Mouse (Mus musculus): Measurements from ENCODE around the gene Serinc2.

Gene Serinc2

GRCm38 (mm10) chr4:130279105-130279504, at the start of gene Serinc2:
Gene Serinc2 (minus strand): TSS chr4:130279205.
- DNase-seq (ENCODE audit: inconsistent age in 2 of 2, low spot score in 1 of 2): no peak

DNA sequence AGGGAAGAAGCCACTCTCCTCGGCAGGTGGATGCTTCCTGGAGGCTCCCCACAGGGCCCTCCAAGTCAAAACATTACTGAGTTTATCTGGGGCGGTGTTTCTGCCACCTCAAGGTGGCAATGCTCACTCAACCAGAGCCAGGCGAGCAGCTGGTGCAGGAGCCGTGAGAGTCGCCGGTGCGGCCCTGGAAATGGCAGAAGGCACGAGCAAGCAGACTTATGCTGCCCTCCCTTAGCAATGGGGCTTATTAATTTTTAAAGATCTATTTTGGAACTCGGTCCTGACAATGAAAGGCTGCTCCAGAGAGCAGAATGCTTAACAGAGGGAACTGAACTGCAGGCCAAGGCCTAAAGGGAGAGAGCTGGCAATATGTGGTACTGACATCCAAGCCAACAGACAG, 48.4 kb upstream of the Serinc2 start:
- no peak for DNase-seq (ENCODE audit: inconsistent age in 2 of 2, low spot score in 1 of 2)

DNA sequence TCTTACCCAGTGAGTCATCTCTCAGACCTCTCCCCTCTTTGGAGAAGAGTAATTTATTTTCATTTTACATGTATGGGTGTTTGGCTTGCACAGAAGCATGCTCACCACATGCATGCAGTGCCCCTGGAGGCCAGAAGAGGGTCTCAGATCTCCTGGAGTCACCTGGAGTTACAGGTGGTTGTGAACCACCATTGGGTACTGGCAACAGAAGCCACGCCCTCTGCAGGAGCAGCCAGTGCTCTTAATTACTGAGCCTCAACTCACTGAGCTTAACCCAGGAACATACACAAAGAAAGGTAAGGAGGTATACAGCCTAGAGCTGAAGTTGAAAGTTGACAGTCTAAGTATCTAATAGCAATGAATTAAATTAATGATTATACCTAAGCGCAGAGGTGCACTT, 46.4 kb upstream of the Serinc2 start:
- DNase-seq (ENCODE audit: inconsistent age in 2 of 2, low spot score in 1 of 2): no peak

GRCm38 (mm10) chr4:130323607-130324006, 44.6 kb upstream of the Serinc2 start:
- DNase-seq (ENCODE audit: inconsistent age in 2 of 2, low spot score in 1 of 2): no peak

- no peak for DNase-seq (ENCODE audit: inconsistent age in 2 of 2, low spot score in 1 of 2)
These were observed 44.2 kb upstream of the Serinc2 start for GRCm38 (mm10) chr4:130323165-130323564.

GRCm38 (mm10) chr4:130322567-130322966, 43.6 kb upstream of the Serinc2 start:
- peak in 1 of 2 experiments; percentile 54 for DNase-seq (ENCODE audit: inconsistent age in 2 of 2, low spot score in 1 of 2)

- DNase-seq (ENCODE audit: inconsistent age in 2 of 2, low spot score in 1 of 2): no peak
These were observed 42.6 kb upstream of the Serinc2 start for GRCm38 (mm10) chr4:130321640-130322039.

- no peak for DNase-seq (ENCODE audit: inconsistent age in 2 of 2, low spot score in 1 of 2)
These were observed 40.6 kb upstream of the Serinc2 start for GRCm38 (mm10) chr4:130319564-130319963.

DNA sequence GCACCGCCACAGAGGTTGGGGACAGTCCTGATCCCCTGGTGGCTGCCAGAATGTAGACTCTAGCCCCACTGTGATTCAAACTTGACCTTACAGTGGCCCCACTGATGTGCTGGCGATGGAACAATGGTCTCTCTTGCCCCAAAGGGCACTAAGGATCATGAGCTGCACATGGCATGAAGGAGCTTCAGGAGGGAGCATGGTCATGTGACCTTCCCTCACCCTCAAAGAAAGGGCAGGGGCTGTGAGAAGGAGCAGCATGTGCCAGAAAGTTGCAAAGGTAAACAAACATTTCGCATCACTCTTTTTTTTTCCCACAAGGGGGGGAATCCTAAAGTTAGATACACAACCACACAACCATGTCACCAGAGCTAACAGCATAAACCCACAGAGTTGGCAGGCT, 39.1 kb upstream of the Serinc2 start:
- DNase-seq (ENCODE audit: inconsistent age in 2 of 2, low spot score in 1 of 2): no peak

GRCm38 (mm10) chr4:130316691-130317090, 37.7 kb upstream of the Serinc2 start:
- DNase-seq (ENCODE audit: inconsistent age in 2 of 2, low spot score in 1 of 2): peak; percentile 54 to 75

- peak; percentile 88 to 96 for DNase-seq (ENCODE audit: inconsistent age in 2 of 2, low spot score in 1 of 2)
These were observed 36.9 kb upstream of the Serinc2 start for GRCm38 (mm10) chr4:130315771-130316527.

DNA sequence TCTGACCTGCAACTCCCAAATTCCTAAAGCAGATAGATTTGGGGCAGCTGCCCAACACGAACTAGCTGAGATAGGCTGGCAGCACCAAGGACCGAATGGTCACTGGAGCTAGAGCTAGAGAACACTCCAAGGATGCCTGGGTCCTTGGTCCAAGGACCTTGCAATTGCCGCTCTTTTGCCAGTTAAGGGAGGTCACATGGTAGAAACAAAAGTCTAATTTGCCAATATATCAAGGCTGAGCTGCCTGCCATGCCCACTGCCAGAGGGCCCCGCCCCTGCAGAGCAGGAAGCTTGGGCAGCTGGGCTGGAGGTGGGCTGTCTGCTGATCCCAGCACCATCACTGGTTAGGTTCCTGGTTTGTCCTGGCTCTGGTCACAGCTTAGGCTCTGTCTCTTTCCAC, 34.5 kb upstream of the Serinc2 start:
- peak in 1 of 2 experiments; percentile 65 for DNase-seq (ENCODE audit: inconsistent age in 2 of 2, low spot score in 1 of 2)

- DNase-seq (ENCODE audit: inconsistent age in 2 of 2, low spot score in 1 of 2): peak; percentile 63 to 70
These were observed 33.5 kb upstream of the Serinc2 start for GRCm38 (mm10) chr4:130312526-130312925.

DNA sequence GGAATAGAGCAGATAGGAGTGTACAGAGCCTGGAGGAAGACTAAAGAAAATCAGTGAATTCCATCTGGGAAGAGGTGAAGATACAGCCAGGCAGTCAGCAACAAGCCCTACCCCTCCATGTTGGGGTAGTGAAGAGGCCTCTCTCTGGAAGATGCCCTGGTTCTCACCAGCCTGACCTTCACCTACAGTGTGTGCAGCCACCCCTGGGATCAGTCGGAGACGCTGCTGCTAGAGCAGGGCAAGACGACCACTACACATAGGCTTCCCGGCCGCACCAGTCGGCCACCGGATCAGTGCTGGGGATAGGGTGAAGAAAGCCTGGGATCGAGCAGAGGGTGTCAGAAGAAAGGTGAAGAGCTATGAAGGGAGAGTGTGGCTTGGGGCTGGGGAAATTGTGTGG, 30.2 kb upstream of the Serinc2 start:
- DNase-seq (ENCODE audit: inconsistent age in 2 of 2, low spot score in 1 of 2): no peak

- DNase-seq (ENCODE audit: inconsistent age in 2 of 2, low spot score in 1 of 2): peak; percentile 49 to 76
These were observed 29.5 kb upstream of the Serinc2 start, which contains the start of the genes Fabp3 and Gm10570 for GRCm38 (mm10) chr4:130308231-130309081. Gene Fabp3 (plus strand): TSS chr4:130308595. Gene Gm10570 (minus strand): TSS chr4:130308674.

- peak; percentile 62 to 75 for DNase-seq (ENCODE audit: inconsistent age in 2 of 2, low spot score in 1 of 2)
These were observed 28.8 kb upstream of the Serinc2 start for GRCm38 (mm10) chr4:130307851-130308230.

GRCm38 (mm10) chr4:130306796-130307630, 28.0 kb upstream of the Serinc2 start:
- peak; percentile 63 to 75 for DNase-seq (ENCODE audit: inconsistent age in 2 of 2, low spot score in 1 of 2)

- no peak for DNase-seq (ENCODE audit: inconsistent age in 2 of 2, low spot score in 1 of 2)
These were observed 25.7 kb upstream of the Serinc2 start for GRCm38 (mm10) chr4:130304746-130305145.

GRCm38 (mm10) chr4:130302285-130302870, 23.4 kb upstream of the Serinc2 start:
- DNase-seq (ENCODE audit: inconsistent age in 2 of 2, low spot score in 1 of 2): no peak

DNA sequence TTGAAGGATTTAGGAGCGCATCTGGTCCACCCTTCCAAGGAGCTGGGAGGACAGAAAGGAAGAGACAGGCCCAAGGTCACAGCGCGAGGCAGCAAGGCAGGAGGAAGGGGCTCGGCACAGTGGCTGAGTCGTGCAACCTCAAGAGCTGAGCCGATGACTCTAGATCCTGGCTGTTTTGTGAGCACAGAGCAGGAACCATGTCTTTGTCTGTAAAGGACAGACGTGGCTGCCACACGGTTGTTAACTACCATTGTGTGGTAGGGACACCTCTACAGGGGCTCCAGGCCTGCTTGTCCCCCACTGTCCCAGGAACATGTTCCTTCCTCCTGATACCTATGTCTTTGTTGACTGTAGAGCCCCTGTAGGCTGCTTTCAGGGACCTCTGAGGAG, 20.6 kb upstream of the Serinc2 start:
- no peak for DNase-seq (ENCODE audit: inconsistent age in 2 of 2, low spot score in 1 of 2)
